Mouse (Mus musculus) thymus, adult 2 months (tissue): ENCODE results near the gene 1700012B09Rik.

Experiments
- CTCF ChIP-seq: fragments of 200-500 bp; IDR thresholded peaks from 2 replicates; pipeline ENCODE4 v1.5.1; 2012; ENCODE audit warnings: mild to moderate bottlenecking, control low read depth, low read length, moderate library complexity, borderline replicate concordance; ENCODE audit not compliant: control insufficient read depth, poor library complexity, insufficient read depth; ENCODE audit errors: extremely low read depth
- POLR2A ChIP-seq: fragments of 200-500 bp; IDR thresholded peaks from 2 replicates; pipeline ENCODE4 v1.6.1; 2012; ENCODE audit warnings: mild to moderate bottlenecking, low read length, control low read depth, moderate library complexity; ENCODE audit not compliant: control insufficient read depth, poor library complexity, insufficient read depth; ENCODE audit errors: extremely low read depth

- TF ChIP-seq CTCF, result no peak
- TF ChIP-seq POLR2A, result no peak
Measured at GRCm38 (mm10) chr9:14805714-14806113, 34.9 kb upstream of the 1700012B09Rik start.
